Mouse (Mus musculus) CH12.LX (cell line): ENCODE data around the gene Rnf213. TPM values are rescaled to one million over a fixed set of nuclear protein-coding genes. Genes with fewer than 3 reads are reported as not detected.

Experiments used
- DNase-seq: peaks from one replicate; pipeline ENCODE4 v3.0.0-alpha.2; 2013; ENCODE audit errors: extremely low read depth
- H3K27ac ChIP-seq: 2 replicates; pipeline ENCODE4 v1.5.1; 2012; ENCODE audit warnings: low read depth, mild to moderate bottlenecking, control low read depth, moderate library complexity; ENCODE audit not compliant: insufficient read depth
- H3K27me3 ChIP-seq: replicated peaks from 2 replicates; pipeline ENCODE3; 2012; ENCODE audit warnings: inconsistent platforms
- H3K36me3 ChIP-seq, 2 experiments: replicated peaks in 1 of 2; 2 replicates each; pipeline versions ENCODE3 to v1.6.1; 2012; ENCODE audit warnings: inconsistent platforms in 1 of 2, low read length in 1 of 2, mild to moderate bottlenecking in 1 of 2, mixed read lengths in 1 of 2, moderate library complexity in 1 of 2; ENCODE audit not compliant: control insufficient read depth in 1 of 2, insufficient read depth in 1 of 2
- H3K4me1 ChIP-seq, 2 experiments: 2 replicates each; pipeline ENCODE4 v1.6.1; 2012; ENCODE audit warnings: inconsistent platforms in 1 of 2, moderate library complexity in 1 of 2; ENCODE audit not compliant: insufficient read depth in 2 of 2, control insufficient read depth in 1 of 2
- H3K4me2 ChIP-seq: 2 replicates; pipeline ENCODE4 v1.6.1; 2012; ENCODE audit warnings: low read depth, mild to moderate bottlenecking, control low read depth; ENCODE audit not compliant: poor library complexity, insufficient read depth, severe bottlenecking
- H3K4me3 ChIP-seq, 3 experiments: fragments of 150-350 bp in 1 of 3; sonication (generic) in 1 of 3; replicated peaks in 1 of 3; 2 replicates each; pipeline versions ENCODE3 to v1.5.1; 2011 to 2012; ENCODE audit warnings: low read depth in 2 of 3, low read length in 2 of 3, mild to moderate bottlenecking in 2 of 3, moderate library complexity in 2 of 3, control low read depth in 1 of 3, improper control_type of control experiment in 1 of 3, inconsistent platforms in 1 of 3, mixed read lengths in 1 of 3; ENCODE audit not compliant: poor library complexity in 1 of 3
- H3K79me2 ChIP-seq: replicated peaks from 2 replicates; pipeline ENCODE4 v1.6.1; 2012; ENCODE audit warnings: mild to moderate bottlenecking, moderate library complexity; ENCODE audit not compliant: control insufficient read depth, poor library complexity, insufficient read depth, severe bottlenecking; ENCODE audit errors: extremely low read depth
- H3K9ac ChIP-seq: 2 replicates; pipeline ENCODE4 v1.6.1; 2012; ENCODE audit warnings: low read depth, mild to moderate bottlenecking, control low read depth, moderate library complexity; ENCODE audit not compliant: insufficient read depth
- H3K9me3 ChIP-seq: replicated peaks from 2 replicates; pipeline ENCODE3; 2012; ENCODE audit warnings: low read length, inconsistent platforms, mixed read lengths
- BHLHE40 ChIP-seq: IDR thresholded peaks from 2 replicates; pipeline ENCODE4 v1.6.1; 2011; ENCODE audit warnings: mild to moderate bottlenecking, low read depth, low read length, improper control_type of control experiment
- CHD1 ChIP-seq: IDR thresholded peaks from 2 replicates; pipeline ENCODE4 v1.6.1; 2012; ENCODE audit warnings: low read depth, low read length, improper control_type of control experiment, inconsistent platforms
- E2F4 ChIP-seq: IDR thresholded peaks from 2 replicates; pipeline ENCODE4 v1.6.1; 2011; ENCODE audit warnings: low read depth, low read length, improper control_type of control experiment; ENCODE audit not compliant: insufficient replicate concordance
- EP300 ChIP-seq: IDR thresholded peaks from 2 replicates; pipeline ENCODE4 v1.6.1; 2011; ENCODE audit warnings: low read length, improper control_type of control experiment
- ETS1 ChIP-seq: conservative IDR thresholded peaks from 2 replicates; pipeline ENCODE4 v1.6.1; 2012; ENCODE audit warnings: low read depth, mild to moderate bottlenecking, inconsistent platforms, low read length, improper control_type of control experiment, moderate library complexity
- GABPA ChIP-seq: IDR thresholded peaks from 2 replicates; pipeline ENCODE4 v1.6.1; 2012; ENCODE audit warnings: low read depth, low read length, improper control_type of control experiment, inconsistent platforms; ENCODE audit not compliant: insufficient replicate concordance
- HCFC1 ChIP-seq: IDR thresholded peaks from 2 replicates; pipeline ENCODE4 v1.6.1; 2012; ENCODE audit warnings: low read depth, mild to moderate bottlenecking, inconsistent platforms, low read length, improper control_type of control experiment
- IRF4 ChIP-seq: IDR thresholded peaks from 2 replicates; pipeline ENCODE4 v1.6.1; 2014; ENCODE audit warnings: low read depth, mild to moderate bottlenecking, inconsistent platforms, low read length, improper control_type of control experiment
- JUN ChIP-seq: IDR thresholded peaks from 2 replicates; pipeline ENCODE4 v1.6.1; 2011; ENCODE audit warnings: low read depth, mild to moderate bottlenecking, low read length, improper control_type of control experiment, moderate library complexity; ENCODE audit not compliant: insufficient read depth
- KAT2A ChIP-seq: IDR thresholded peaks from 2 replicates; pipeline ENCODE4 v1.6.1; 2012; ENCODE audit warnings: low read length, improper control_type of control experiment, inconsistent platforms; ENCODE audit not compliant: insufficient replicate concordance
- MAFK ChIP-seq: IDR thresholded peaks from 2 replicates; pipeline ENCODE4 v1.6.1; 2011; ENCODE audit warnings: low read length, improper control_type of control experiment; ENCODE audit not compliant: insufficient replicate concordance
- MAX ChIP-seq: IDR thresholded peaks from 2 replicates; pipeline ENCODE4 v1.6.1; 2011; ENCODE audit warnings: low read length, improper control_type of control experiment
- MAZ ChIP-seq: IDR thresholded peaks from 2 replicates; pipeline ENCODE4 v1.6.1; 2012; ENCODE audit warnings: low read depth, mild to moderate bottlenecking, inconsistent platforms, low read length, improper control_type of control experiment, moderate library complexity
- MEF2A ChIP-seq: IDR thresholded peaks from 2 replicates; pipeline ENCODE4 v1.6.1; 2014; ENCODE audit warnings: low read depth, mild to moderate bottlenecking, inconsistent platforms, low read length, improper control_type of control experiment, borderline replicate concordance
- MXI1 ChIP-seq: IDR thresholded peaks from 2 replicates; pipeline ENCODE4 v1.6.1; 2011; ENCODE audit warnings: mild to moderate bottlenecking, low read depth, low read length, improper control_type of control experiment
- NELFE ChIP-seq: IDR thresholded peaks from 2 replicates; pipeline ENCODE4 v1.6.1; 2011; ENCODE audit warnings: low read depth, low read length, improper control_type of control experiment
- NRF1 ChIP-seq: IDR thresholded peaks from 2 replicates; pipeline ENCODE4 v1.6.1; 2014; ENCODE audit warnings: low read depth, mild to moderate bottlenecking, inconsistent platforms, low read length, improper control_type of control experiment, moderate library complexity
- PAX5 ChIP-seq: IDR thresholded peaks from 2 replicates; pipeline ENCODE4 v1.6.1; 2012; ENCODE audit warnings: low read length, inconsistent platforms, mixed read lengths
- POLR2A ChIP-seq: IDR thresholded peaks from 2 replicates; pipeline ENCODE4 v1.6.1; 2011; ENCODE audit warnings: low read depth, mild to moderate bottlenecking, improper control_type of control experiment, low read length
- POLR2AphosphoS2 ChIP-seq: IDR thresholded peaks from 2 replicates; pipeline ENCODE4 v1.6.1; 2011; ENCODE audit warnings: low read depth, low read length, improper control_type of control experiment
- SMC3 ChIP-seq: IDR thresholded peaks from 2 replicates; pipeline ENCODE4 v1.6.1; 2011; ENCODE audit warnings: low read depth, low read length, improper control_type of control experiment
- TBP ChIP-seq: conservative IDR thresholded peaks from 2 replicates; pipeline ENCODE4 v1.6.1; 2011; ENCODE audit warnings: low read depth, low read length, improper control_type of control experiment
- UBTF ChIP-seq: IDR thresholded peaks from 2 replicates; pipeline ENCODE4 v1.6.1; 2012; ENCODE audit warnings: low read depth, mild to moderate bottlenecking, inconsistent platforms, low read length, improper control_type of control experiment, moderate library complexity
- USF1 ChIP-seq: IDR thresholded peaks from 2 replicates; pipeline ENCODE4 v1.6.1; 2014; ENCODE audit warnings: low read depth, mild to moderate bottlenecking, inconsistent platforms, low read length, improper control_type of control experiment
- ZMIZ1 ChIP-seq: IDR thresholded peaks from 2 replicates; pipeline ENCODE4 v1.6.1; 2012; ENCODE audit warnings: low read depth, mild to moderate bottlenecking, inconsistent platforms, low read length, improper control_type of control experiment
- ZNF384 ChIP-seq: IDR thresholded peaks from 2 replicates; pipeline ENCODE4 v1.6.1; 2012; ENCODE audit warnings: low read depth, low read length, improper control_type of control experiment, inconsistent platforms
- dilution Hi-C: fragments of 300-500 bp; cut with MboI; formaldehyde crosslinking; loops from 2 replicates; pipeline ENCODE4 v1.14.3; 2020; ENCODE audit warnings: low sequenced_read_pairs; ENCODE audit not compliant: extremely low pct_unique_long_range_greater_than_20kb, extremely low pct_ligation_motif_present
- in situ Hi-C: fragments of 300-500 bp; cut with MboI; formaldehyde crosslinking; loops from 3 replicates; pipeline ENCODE4 v1.14.3; 2019; ENCODE audit warnings: low sequenced_read_pairs, low pct_ligation_motif_present, low pct_unique_long_range_greater_than_20kb, mixed read lengths
- polyA plus RNA-seq: library from polyadenylated mRNA; unstranded; fragments of >175 nt; gene quantifications from 2 replicates; pipeline ENCODE4 v1.2.1, GENCODE M21; 2012; ENCODE audit warnings: low read depth; ENCODE audit not compliant: insufficient read length
- total RNA-seq, 2 experiments: library from RNA; depleted of rRNA; stranded (reverse); fragments of 300-350 nt in 1 of 2; fragments of >200 nt in 1 of 2; gene quantifications; 2 replicates each; pipeline ENCODE4 v1.2.3; 2012 to 2014

The Rnf213 gene
- total and polyA plus RNA-seq, 3 experiments, result 4.2 to 23.2 (median 11.2) TPM

GRCm38 (mm10) chr11:119509165-119509776, 116.4 kb downstream of the Rnf213 start:
- in situ Hi-C loops, result no loop called here
- Histone ChIP-seq H3K4me3 (no peak overlapping the region), H3K9me3 (no peaks in the 10 kb centered on the region)
- TF ChIP-seq HCFC1, result no peak
- TF ChIP-seq BHLHE40, result no peak
- no peak; the same call in 1 of the 2 replicates for TF ChIP-seq ZMIZ1
- TF ChIP-seq JUN, result no peak
- no peak for TF ChIP-seq NRF1
- TF ChIP-seq MXI1, result no peak
- no peak for TF ChIP-seq USF1
- TF ChIP-seq MAZ, result no peak
- no peak for TF ChIP-seq TBP
- TF ChIP-seq IRF4, result no peak
- TF ChIP-seq NELFE, result no peak
- no peak for TF ChIP-seq EP300
- TF ChIP-seq SMC3, result no peak
- TF ChIP-seq ETS1, result no peak
- no peak for TF ChIP-seq GABPA
- no peak for TF ChIP-seq MAFK
- no peak for TF ChIP-seq PAX5
- no peak for TF ChIP-seq POLR2AphosphoS2
- TF ChIP-seq, all 38 proteins: peak for 0
- Histone ChIP-seq H3K27ac (no peak overlapping the region), H3K4me2 (no peak overlapping the region), H3K27me3 (peaks cover 21% of the 10 kb centered on the region), H3K79me2 (no peaks in the 10 kb centered on the region), H3K9ac (no peak overlapping the region), H3K36me3 (peaks cover 35 to 45% of the 10 kb centered on the region in 2 experiments), H3K4me1 (no peaks in the 10 kb centered on the region)
- no peak for DNase-seq
- dilution Hi-C loops, result no loop called here

GRCm38 (mm10) chr11:119513038-119513659, 120.2 kb downstream of the Rnf213 start:
- H3K4me2 ChIP-seq, result no peak overlapping the region
- no peak overlapping the region for H3K27ac ChIP-seq
- no peak for DNase-seq
- peaks cover 60% of the 10 kb centered on the region for H3K27me3 ChIP-seq
- no peaks in the 10 kb centered on the region for H3K4me1 ChIP-seq
- dilution Hi-C loops (no loop called here), in situ Hi-C loops (no loop called here)
- H3K9me3 ChIP-seq, result no peaks in the 10 kb centered on the region
- no peak overlapping the region for H3K9ac ChIP-seq
- TF ChIP-seq UBTF (no peak), CHD1 (no peak), MAFK (no peak), MAX (no peak), POLR2AphosphoS2 (no peak), IRF4 (no peak), SMC3 (no peak), MEF2A (no peak), POLR2A (no peak), NRF1 (no peak), EP300 (no peak), GABPA (no peak), PAX5 (no peak), KAT2A (no peak), ZNF384 (no peak), BHLHE40 (no peak), E2F4 (no peak)
- H3K4me3 ChIP-seq, result no peak overlapping the region
- H3K79me2 ChIP-seq, result no peaks in the 10 kb centered on the region
- peaks cover 1 to 10% of the 10 kb centered on the region in 2 experiments for H3K36me3 ChIP-seq
